Mouse (Mus musculus): ENCODE results near the gene Mthfd1l.

- TF ChIP-seq POLR2A (IDR thresholded peaks at IDR 0.05; ENCODE audit: low read depth, low read length) (no peak), CTCF (conservative IDR thresholded peaks at IDR 0.05; ENCODE audit: insufficient read depth, insufficient read length, low read depth, low read length) (no peak)
Measured at GRCm38 (mm10) chr10:4111795-4112139, 138.8 kb downstream of the Mthfd1l start.

Measured in kidney, adult 2 months (tissue).